Mouse (Mus musculus): ENCODE measurements at regions not wholly inside any gene's neighbourhood (a gene's known extent, or its start where the extent isn't known, plus 50 kb on each side); places are given as distances from the start of the nearest gene placed in this dataset.

DNA sequence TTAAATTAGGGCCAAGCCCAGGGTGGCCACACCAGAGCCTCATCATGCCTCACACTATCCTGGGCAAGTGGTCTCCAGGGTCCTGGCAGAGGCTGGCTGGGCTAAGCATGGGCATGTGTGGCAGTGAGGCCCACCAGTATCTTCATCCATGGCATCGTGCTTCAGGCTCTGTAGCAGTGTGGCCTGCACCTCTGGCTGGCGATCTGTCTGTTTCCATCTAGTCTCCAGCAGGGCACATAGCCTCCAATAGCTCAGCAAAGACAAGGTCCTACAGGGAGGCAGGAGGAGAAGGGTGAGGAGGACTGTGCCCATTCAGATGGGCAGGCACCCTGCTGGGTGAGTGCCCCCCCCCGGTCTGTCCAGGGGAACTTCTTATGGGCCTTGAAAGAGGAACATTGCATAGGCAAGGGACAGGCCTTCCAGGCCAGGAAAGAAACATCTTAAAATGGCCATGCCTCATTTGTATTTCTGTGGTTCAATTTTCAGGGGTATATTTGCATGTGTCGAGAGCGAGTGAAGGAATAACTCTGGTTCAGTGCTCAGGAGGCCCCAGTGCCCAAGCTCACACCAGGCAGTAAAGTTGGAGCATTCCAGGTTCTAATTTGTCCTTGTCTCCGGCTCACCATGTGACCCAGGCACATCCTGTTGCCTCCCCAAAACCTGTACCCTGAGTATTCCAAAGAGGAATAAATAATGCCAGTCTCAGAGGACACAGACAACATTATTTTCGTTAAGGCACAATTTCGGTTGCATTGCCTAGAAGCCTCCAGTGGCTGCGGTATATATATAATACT, 60.4 kb upstream of the Ppara start:
- peak in 1 of 2 experiments; percentile 37 for DNase-seq (ENCODE audit: low spot score in 2 of 2)

DNA sequence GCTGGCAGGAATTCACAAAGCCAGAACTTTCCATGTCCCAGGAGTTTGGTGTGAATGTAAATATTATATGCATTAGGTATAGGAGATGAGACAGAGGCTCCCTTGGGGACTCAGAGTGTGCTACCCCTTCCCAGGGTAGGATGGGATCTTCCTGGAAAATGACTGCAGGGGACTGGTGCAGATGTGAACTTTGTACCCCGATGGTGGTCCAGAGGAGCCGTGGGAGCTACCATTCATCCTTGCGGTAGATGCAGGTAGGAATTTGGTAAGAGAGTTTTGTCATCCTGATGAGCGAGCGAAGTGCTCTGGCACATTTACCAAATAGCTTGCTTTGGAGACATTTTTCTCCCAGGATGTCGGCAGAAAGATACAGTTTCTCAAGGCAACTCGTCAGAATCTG, 59.7 kb upstream of the Ppara start:
- no peak for DNase-seq (ENCODE audit: low spot score in 2 of 2)

DNA sequence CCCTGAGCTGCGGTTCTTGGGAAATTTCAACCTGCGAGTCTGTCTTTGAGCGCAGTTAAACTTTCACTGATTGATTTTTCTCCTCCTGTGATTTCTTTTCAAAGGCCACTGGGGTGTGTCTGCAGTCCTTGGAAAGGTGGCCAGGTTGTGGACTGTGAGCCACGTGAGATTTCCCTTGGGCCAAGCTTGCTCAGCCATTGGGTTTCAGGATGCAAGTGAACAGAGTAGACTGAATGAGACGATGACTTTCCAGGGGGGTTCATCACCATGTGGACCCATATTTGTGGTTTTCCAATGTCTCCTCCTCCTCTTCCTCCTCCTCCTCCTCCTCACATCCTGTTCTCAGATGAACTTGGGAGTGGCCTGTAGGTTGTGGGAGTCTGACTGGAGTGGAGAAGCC, 59.0 kb upstream of the Ppara start:
- DNase-seq (ENCODE audit: low spot score in 2 of 2) = no peak

DNA sequence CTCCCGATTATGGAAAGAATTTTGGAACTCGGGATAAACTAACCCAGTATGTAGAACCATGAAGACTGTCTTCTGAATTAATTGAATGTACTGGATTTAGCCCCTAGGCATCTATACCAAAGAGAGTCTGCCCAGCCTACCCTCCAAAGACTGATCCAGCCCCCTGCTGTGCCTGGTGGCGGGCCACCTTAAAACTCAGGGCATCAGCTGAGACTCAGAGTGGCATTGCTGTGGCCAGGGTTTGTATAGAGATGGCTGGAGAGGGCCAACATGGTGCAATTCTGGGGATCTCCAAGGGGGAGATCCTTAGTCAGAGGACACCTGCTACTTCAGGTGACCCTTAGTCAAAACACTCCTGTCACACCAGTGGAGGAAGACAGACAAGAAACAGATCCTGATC, 58.6 kb upstream of the Ppara start:
- peak in 1 of 2 experiments; percentile 41 for DNase-seq (ENCODE audit: low spot score in 2 of 2)

DNA sequence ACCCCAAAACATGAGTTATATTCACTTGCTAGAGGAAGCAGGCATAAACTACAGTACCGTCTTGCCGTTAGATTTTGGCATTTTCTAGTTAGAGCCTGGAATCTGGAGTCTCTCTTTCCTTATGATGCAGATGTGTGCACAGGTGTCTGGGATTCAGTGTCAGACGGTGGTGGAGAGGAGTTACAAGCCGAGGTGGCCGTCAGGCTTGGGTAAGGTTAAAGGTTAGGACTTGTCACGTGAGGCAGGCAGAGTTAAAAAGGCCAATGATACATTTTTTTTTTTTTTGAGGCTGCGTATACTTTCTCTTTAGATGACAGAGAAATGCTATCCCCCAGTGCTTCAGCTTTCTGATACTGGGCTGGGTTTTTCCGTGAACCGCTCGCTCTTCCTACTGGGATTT, 57.9 kb upstream of the Ppara start:
- no peak for DNase-seq (ENCODE audit: low spot score in 2 of 2)

DNA sequence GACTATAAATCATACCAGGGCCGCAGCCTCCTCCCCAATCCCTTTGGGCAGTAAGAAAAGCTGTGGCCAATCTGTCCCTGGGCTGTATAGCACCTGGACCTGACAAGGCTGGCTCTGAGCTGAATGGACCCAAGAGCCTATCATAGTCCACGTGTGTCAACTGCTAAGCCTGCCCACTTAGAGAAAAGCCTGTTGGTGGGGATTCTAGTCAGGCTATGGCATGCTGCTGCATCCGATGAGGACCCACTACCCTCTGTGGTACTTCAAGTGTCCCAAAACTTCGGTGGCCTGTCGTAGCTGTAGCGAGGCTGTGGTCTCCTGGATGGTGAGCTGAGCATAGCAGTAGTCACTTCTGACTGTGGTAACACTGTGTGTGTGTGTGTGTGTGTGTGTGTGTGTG, 57.4 kb upstream of the Ppara start:
- no peak for DNase-seq (ENCODE audit: low spot score in 2 of 2)

DNA sequence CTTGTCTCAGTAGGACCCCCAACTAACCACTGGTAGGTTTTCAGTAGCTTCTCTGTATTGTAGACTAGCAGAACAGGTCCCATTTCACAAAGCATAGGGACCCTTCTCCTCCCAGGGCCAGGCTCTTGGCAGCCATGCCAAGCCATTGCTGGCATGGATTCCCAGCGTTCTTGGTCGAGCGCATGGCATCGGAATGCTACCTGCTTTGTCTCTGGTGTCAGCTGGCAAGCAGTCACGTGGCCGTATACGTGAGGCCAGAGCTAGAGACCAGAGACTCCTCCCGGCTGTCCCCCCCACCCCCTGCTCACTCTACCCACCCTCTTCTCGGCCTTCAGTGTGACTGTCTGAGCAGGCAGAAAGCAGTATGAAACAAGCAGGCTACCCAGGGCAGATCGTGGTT, 56.9 kb upstream of the Ppara start:
- peak; percentile 50 to 74 for DNase-seq (ENCODE audit: low spot score in 2 of 2)

DNA sequence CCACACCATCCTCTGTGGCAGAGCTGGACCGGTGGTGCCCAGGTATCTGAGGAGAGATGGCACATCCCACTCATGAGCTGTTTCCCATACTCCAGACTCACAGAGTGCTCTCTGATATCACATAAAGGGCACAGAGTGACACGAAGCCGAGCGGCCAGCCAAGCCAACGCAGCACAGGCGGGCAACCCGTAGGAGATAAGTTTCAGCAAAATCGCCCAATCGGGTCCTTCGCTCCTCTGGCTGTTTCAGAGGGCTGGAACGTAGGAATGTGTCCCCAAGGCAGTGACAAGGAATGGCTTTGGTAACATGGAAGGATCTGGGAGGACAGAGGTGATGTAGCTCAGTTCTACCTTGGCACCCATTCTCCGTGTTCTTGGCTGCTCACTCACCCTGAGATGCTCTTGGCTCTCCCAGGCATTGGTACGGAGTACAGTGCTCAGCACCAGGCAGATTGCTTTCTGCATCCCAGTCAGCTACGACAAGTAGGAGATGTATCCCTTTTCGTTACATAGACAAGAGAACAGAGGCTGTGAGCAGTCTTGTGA, 56.4 kb upstream of the Ppara start:
- no peak for DNase-seq (ENCODE audit: low spot score in 2 of 2)

DNA sequence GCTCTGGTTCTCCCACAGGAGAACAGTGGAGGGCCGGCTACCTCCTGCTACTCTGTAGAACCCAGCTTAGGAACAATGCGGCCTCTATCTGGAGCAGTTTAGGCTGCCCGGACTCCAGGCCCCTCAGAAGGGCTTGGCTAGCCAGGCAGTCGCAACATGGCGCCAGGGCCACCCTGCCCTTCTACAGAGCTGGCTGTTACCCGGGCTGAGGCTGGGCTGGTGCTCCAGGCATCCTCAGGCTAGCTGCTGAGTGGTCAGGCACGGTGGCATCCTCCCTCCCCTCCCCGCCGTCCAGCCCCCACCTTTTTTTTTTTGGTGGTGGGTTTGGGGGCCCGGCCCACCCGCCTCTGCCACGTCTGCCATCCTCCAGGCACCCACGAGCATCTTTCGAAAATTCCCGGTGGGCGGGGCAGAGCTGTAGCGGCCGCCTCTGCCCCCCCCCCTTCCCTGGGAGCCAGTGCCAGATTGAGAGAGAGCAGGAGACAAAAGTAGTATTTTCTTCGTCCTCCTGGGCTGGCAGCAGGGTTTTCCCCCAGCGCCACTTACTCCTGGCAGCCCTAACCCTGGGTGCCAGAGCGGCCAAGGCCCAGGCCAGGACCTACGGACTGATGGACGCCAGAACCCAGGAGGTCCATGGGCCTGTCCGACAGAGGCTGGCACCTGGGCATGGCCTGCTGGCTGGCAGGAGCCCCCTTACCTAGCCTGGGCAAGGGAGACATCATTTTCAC, 55.6 kb upstream of the Ppara start:
- peak in 1 of 2 experiments; percentile 72 for DNase-seq (ENCODE audit: low spot score in 2 of 2)

DNA sequence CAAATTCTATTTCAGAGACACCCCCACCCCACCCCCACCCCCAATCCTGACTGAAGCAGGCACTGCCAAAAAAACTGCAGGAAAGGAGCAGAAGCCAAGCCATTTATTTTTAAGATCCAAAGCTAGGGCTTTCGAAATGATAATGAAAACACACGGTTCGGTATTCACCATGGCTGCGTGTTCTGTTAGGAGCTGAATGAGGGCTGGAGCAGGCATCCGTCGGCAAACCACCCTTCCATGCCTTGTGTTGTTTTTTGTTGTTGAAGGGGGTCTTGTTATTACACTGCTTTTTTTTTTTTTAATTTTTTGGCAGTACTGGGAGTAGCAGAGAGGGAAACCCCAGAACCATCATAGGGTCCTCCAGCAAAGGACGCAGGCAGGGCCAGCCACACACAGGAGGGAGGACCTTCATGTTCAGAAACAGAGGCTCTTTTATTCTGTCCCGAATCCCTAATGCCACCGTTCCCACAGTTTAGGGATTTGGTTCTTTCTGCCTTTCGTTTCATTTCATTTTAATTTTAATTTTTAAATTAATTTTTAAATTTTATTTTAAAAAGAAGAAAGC, 54.8 kb upstream of the Ppara start:
- DNase-seq (ENCODE audit: low spot score in 2 of 2) = no peak

DNA sequence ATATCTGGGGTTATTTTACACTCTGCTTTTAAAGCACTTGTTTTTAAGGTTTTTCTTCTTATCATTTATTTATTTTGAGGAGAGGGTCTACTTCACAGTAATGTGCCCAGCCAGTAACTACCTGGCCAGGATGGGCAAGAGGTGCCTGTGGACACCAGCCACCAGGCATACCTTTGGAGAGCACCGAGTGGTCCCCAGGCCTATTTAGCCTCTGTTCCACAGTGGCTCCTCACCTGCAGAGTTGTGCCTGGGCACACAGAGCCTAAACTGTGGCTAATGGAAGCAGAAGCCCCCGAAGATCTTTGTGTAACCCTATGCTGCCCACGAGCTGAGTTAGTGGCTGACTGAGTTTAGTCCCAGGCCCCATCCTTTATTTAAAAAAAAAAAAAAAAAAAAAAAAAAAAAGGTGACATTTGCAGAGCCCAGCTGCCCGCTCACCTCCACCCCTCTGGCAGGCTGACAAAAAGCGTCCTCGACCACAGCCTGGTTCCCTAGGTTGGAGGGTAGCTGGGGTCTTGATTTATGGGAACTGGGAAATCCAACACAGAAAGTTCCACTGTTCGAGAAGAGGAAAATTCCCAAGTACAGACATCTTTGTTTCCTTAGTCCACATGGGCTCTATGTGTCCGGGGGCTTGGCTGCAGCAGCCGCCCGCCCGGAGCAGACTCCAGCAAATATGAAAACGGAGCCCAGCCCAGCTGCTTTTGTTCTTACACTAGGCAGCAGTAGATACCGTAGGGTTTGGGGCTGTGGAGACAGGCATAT, 54.1 kb upstream of the Ppara start:
- DNase-seq (ENCODE audit: low spot score in 2 of 2) = peak in 1 of 2 experiments; percentile 42

DNA sequence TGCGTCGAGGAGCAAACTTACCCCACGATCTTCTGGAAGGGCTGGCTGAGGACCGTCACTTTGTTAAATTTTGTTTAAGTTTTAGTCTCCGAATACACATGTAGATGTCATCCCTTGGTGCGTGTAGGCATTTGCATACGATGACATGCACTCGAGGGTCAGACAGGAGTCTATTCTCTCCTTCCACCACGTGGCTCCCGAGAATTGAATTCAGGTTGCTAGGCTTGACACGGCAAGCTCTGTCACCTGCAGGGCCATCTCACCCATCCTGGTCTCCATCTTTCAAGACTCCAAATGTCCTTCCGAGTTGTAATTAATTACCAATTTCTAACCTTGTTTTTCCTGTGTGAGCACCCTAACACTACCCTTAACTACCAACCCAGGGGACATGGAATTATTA, 52.7 kb upstream of the Ppara start:
- DNase-seq (ENCODE audit: low spot score in 2 of 2) = no peak

DNA sequence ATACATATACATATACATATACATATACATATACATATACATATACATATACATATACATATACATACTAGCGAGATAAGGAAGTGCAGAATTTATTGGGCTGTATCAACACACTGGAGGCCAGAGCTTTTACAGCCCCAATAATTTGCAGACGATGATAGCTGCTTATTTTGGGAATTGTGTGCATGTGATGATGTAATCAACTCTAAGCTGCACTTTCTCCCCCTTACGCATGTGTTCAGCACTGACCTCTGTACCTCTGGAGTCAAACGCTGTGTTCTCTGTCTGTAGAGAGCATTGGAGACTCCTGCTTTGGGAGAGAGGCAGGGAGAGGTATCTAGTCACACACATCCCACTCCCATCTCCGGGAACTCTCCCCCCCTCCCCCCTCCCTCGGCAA, 52.0 kb upstream of the Ppara start:
- no peak for DNase-seq (ENCODE audit: low spot score in 2 of 2)

DNA sequence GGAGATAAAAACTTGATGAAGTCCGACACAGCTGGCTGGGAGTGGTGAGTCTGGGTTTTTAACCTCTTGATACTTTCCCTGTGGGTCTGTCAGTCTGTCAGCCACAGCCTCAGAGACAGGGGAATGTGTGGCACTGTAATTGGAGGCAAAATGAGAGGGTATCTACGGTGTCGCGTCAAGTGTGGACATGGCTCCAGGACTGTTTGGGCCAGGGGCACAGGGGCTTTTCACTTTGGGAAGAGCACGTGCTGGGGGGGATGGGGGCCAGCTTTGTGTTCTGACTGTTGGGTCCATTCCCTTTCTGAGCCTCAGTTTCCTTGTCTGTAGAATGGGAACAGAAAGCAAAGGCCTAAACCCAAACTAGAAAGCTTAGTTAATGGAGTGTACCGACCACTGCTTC, 51.5 kb upstream of the Ppara start:
- DNase-seq (ENCODE audit: low spot score in 2 of 2) = no peak

DNA sequence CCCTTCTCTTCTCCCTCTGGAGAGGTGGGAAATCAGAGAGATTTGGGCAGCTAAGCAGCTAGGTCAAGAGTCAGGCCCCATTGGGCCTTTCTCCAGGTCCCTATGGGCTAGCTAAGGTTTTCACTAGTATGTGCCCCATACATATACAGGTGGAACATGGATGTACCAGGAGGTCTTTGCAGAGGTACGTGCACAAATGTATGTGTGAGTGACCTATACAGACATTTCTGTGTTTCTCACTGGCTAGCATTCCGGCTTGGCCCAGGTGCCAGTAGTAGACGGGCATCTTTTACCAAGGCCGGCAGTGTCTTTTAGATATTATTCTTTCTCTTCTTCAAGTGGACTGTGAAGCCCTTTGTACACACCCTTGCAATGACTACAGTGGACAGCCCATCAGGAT, 51.1 kb upstream of the Ppara start:
- no peak for DNase-seq (ENCODE audit: low spot score in 2 of 2)

DNA sequence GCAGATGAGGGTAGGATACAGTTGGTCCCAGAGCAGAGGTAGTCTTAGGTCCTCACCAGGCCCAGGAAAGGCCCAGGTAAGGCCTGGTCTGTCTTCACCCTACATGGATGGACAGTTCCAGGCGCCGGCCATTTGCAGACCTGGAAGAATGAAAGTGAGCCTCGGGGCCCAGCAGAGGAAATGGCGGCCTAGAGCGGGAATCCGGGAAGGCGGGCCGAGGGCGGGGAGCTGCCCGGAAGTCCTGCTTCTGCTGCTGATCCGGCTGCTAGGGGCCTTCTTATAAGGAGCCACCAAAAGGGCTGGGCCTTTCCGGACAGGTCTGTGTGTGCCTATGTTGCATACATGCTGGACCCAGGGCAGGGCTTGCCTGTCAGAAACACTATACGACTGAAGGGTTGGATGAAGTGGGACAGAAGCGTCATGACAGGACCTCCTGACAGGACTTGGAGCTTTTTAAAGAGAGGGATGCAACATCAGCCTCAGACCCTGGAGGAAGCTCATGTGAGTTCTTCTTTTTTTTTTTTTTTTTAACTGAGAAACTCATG, 50.5 kb upstream of the Ppara start:
- no peak for DNase-seq (ENCODE audit: low spot score in 2 of 2)

DNA sequence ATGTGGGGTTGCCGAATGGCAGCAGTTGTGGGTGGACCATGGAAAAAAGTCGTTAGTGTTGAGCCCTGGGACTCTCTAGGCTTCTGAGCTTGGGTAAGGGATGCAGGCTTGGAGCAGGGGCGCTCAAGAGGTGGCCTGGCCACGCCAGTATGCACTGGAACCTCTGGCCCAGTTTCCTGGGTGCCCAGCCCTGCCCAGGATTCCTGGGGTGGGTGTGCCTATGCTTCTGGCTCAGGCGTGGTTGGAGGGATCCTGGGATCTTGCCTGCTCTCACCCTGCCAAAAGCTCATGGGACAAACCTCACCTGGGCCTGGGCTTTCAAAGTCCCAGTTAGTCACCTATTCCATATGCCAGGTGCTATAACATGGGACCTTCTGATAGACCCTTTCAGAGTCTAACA, 49.9 kb upstream of the Ppara start:
- DNase-seq (ENCODE audit: low spot score in 2 of 2) = no peak

All from cerebellum, postnatal 4 days (tissue).